Mouse (Mus musculus): ENCODE results near the gene Asap2.

- no peak for TF ChIP-seq CTCF (IDR thresholded peaks at IDR 0.05; ENCODE audit: control insufficient read depth, insufficient read depth, insufficient read length)
- no peak for TF ChIP-seq MYOG (IDR thresholded peaks at IDR 0.05; ENCODE audit: control insufficient read depth, extremely low read depth, insufficient read length)
- no peak for TF ChIP-seq MAX (IDR thresholded peaks at IDR 0.05)
- TF ChIP-seq USF1 (IDR thresholded peaks at IDR 0.05; ENCODE audit: low read depth), result no peak
- TF ChIP-seq MYOD1 (IDR thresholded peaks at IDR 0.05; ENCODE audit: control insufficient read depth, insufficient read length, low read depth), result no peak
- TF ChIP-seq CEBPB (IDR thresholded peaks at IDR 0.05; ENCODE audit: low read depth), result no peak
Observed at GRCm38 (mm10) chr12:21133972-21134859, 144.0 kb downstream of the Asap2 start.

Data from C2C12 (cell line).